Mouse (Mus musculus): ENCODE data around the gene Plbd2. TPM values are rescaled to one million over a fixed set of nuclear protein-coding genes. Genes with fewer than 3 reads are reported as not detected.
A peak's percentile ranks its signal among the peaks of the same experiment; 100 is the strongest.

The Plbd2 gene
- polyA plus RNA-seq, 1 experiment from 2014 or later: 42.1 TPM

- H3K27ac ChIP-seq (ENCODE audit: low read depth): no peak overlapping the region
- no peaks in the 10 kb centered on the region for H3K9me3 ChIP-seq (ENCODE audit: control insufficient read depth, low read length)
- no peak for DNase-seq (ENCODE audit: low spot score)
- H3K4me1 ChIP-seq (replicated peaks; ENCODE audit: control insufficient read depth, insufficient read depth, low read length): no peaks in the 10 kb centered on the region
- no peaks in the 10 kb centered on the region for H3K36me3 ChIP-seq (ENCODE audit: control insufficient read depth, insufficient read depth, low read length)
- H3K4me3 ChIP-seq (ENCODE audit: low read depth, low read length): no peak overlapping the region
- H3K9ac ChIP-seq (ENCODE audit: low read length): no peak overlapping the region
- 93% methylated on average over 5 of the region's 5 CpGs for WGBS
- ATAC-seq (replicated peaks; ENCODE audit: low FRiP score, low TSS enrichment, low read depth): no peak
- no peaks in the 10 kb centered on the region for H3K27me3 ChIP-seq (replicated peaks; ENCODE audit: control insufficient read depth, insufficient read depth, low read length)
- no peak overlapping the region for H3K4me2 ChIP-seq (ENCODE audit: low read length)
Observed at GRCm38 (mm10) chr5:120477993-120478392, 25.4 kb downstream of the Plbd2 start.

- Histone ChIP-seq H3K9ac (ENCODE audit: low read length) (no peak within 1 kb of the TSS), H3K27ac (ENCODE audit: low read depth) (no peak within 1 kb of the TSS), H3K4me2 (ENCODE audit: low read length) (no peak within 1 kb of the TSS), H3K4me3 (ENCODE audit: low read depth, low read length) (no peak within 1 kb of the TSS), H3K36me3 (ENCODE audit: control insufficient read depth, insufficient read depth, low read length) (no peaks in the 10 kb centered on the region), H3K27me3 (replicated peaks; ENCODE audit: control insufficient read depth, insufficient read depth, low read length) (no peaks in the 10 kb centered on the region), H3K4me1 (replicated peaks; ENCODE audit: control insufficient read depth, insufficient read depth, low read length) (no peaks in the 10 kb centered on the region), H3K9me3 (ENCODE audit: control insufficient read depth, low read length) (no peaks in the 10 kb centered on the region)
- 16% methylated on average over 13 of the region's 13 CpGs for WGBS
- no peak for ATAC-seq (replicated peaks; ENCODE audit: low FRiP score, low TSS enrichment, low read depth)
- no peak for DNase-seq (ENCODE audit: low spot score)
Observed at GRCm38 (mm10) chr5:120476296-120476695, 27.1 kb downstream of the Plbd2 start, which contains the start of gene Sds. TSS of gene Sds (plus strand) at chr5:120476526.

DNA sequence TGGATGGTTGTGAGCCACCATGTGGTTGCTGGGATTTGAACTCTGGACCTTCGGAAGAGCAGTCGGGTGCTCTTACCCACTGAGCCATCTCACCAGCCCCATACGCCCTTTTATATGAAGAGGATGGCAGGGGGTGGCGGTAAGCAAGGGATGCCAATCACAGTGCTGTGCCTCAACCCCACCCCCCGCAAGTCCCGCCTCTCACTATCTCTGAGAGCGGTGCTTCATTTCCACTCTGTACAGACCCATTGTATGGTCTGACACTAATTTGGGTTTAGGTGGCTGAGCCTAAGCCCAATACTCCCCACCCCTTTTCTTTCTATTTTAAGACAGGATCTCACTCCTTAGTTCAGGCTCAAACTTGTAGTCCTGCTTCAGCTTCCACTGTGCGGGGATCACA is 27.6 kb downstream of the Plbd2 start:
- WGBS: 55% methylated on average over 8 of the region's 8 CpGs

DNA sequence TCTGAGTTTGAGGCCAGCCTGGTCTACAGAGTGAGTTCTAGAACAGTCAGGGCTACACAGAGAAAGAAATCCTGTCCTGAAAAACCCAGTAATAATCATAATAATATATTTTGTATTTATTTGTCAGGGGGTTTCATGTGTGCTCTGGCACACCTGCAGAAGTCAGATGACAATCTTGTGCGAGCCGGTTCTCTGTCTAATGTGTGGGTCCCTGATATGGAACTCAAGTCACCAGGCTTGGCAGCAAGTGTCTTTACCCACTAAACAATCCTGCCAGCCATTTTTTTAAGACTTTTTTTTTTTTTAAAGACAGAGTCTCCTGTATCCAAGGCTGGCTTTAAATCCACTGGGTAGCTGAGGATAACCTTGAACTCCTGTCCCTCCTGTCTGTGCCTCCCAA is 30.1 kb downstream of the Plbd2 start:
- ATAC-seq (replicated peaks; ENCODE audit: low FRiP score, low TSS enrichment, low read depth): no peak
- 98% methylated on average over 2 of the region's 2 CpGs for WGBS
- H3K27ac ChIP-seq (ENCODE audit: low read depth): no peak overlapping the region
- H3K9me3 ChIP-seq (ENCODE audit: control insufficient read depth, low read length): no peaks in the 10 kb centered on the region
- H3K27me3 ChIP-seq (replicated peaks; ENCODE audit: control insufficient read depth, insufficient read depth, low read length): no peaks in the 10 kb centered on the region
- H3K4me3 ChIP-seq (ENCODE audit: low read depth, low read length): no peak overlapping the region
- no peak overlapping the region for H3K9ac ChIP-seq (ENCODE audit: low read length)
- no peaks in the 10 kb centered on the region for H3K36me3 ChIP-seq (ENCODE audit: control insufficient read depth, insufficient read depth, low read length)
- DNase-seq (ENCODE audit: low spot score): no peak
- no peak overlapping the region for H3K4me2 ChIP-seq (ENCODE audit: low read length)
- H3K4me1 ChIP-seq (replicated peaks; ENCODE audit: control insufficient read depth, insufficient read depth, low read length): no peaks in the 10 kb centered on the region

More for the DNA sequence above, 27.6 kb downstream of the Plbd2 start:
- no peak for DNase-seq (ENCODE audit: low spot score)
- Histone ChIP-seq H3K27me3 (replicated peaks; ENCODE audit: control insufficient read depth, insufficient read depth, low read length) (no peaks in the 10 kb centered on the region), H3K9me3 (ENCODE audit: control insufficient read depth, low read length) (no peaks in the 10 kb centered on the region), H3K36me3 (ENCODE audit: control insufficient read depth, insufficient read depth, low read length) (no peaks in the 10 kb centered on the region), H3K4me2 (ENCODE audit: low read length) (no peak overlapping the region), H3K4me3 (ENCODE audit: low read depth, low read length) (no peak overlapping the region), H3K27ac (ENCODE audit: low read depth) (no peak overlapping the region), H3K4me1 (replicated peaks; ENCODE audit: control insufficient read depth, insufficient read depth, low read length) (no peaks in the 10 kb centered on the region), H3K9ac (ENCODE audit: low read length) (no peak overlapping the region)
- no peak for ATAC-seq (replicated peaks; ENCODE audit: low FRiP score, low TSS enrichment, low read depth)

- Histone ChIP-seq H3K4me1 (replicated peaks; ENCODE audit: control insufficient read depth, insufficient read depth, low read length) (no peaks in the 10 kb centered on the region), H3K27ac (ENCODE audit: low read depth) (no peak within 1 kb of the TSS), H3K9ac (ENCODE audit: low read length) (no peak within 1 kb of the TSS), H3K27me3 (replicated peaks; ENCODE audit: control insufficient read depth, insufficient read depth, low read length) (no peaks in the 10 kb centered on the region), H3K4me3 (ENCODE audit: low read depth, low read length) (no peak within 1 kb of the TSS), H3K4me2 (ENCODE audit: low read length) (no peak within 1 kb of the TSS), H3K9me3 (ENCODE audit: control insufficient read depth, low read length) (no peaks in the 10 kb centered on the region), H3K36me3 (ENCODE audit: control insufficient read depth, insufficient read depth, low read length) (no peaks in the 10 kb centered on the region)
- no peak for DNase-seq (ENCODE audit: low spot score)
- WGBS: 66% methylated on average over 8 of the region's 8 CpGs
- ATAC-seq (replicated peaks; ENCODE audit: low FRiP score, low TSS enrichment, low read depth): no peak
Observed at GRCm38 (mm10) chr5:120472770-120473169, 30.7 kb downstream of the Plbd2 start, which contains the start of gene Sdsl. TSS of gene Sdsl (minus strand) at chr5:120472810.

GRCm38 (mm10) chr5:120471538-120471937 is 31.9 kb downstream of the Plbd2 start:
- DNase-seq (ENCODE audit: low spot score): no peak
- ATAC-seq (replicated peaks; ENCODE audit: low FRiP score, low TSS enrichment, low read depth): peak; percentile 28
- Histone ChIP-seq H3K4me2 (ENCODE audit: low read length) (no peak overlapping the region), H3K9ac (ENCODE audit: low read length) (no peak overlapping the region), H3K4me3 (ENCODE audit: low read depth, low read length) (no peak overlapping the region), H3K9me3 (ENCODE audit: control insufficient read depth, low read length) (no peaks in the 10 kb centered on the region), H3K27me3 (replicated peaks; ENCODE audit: control insufficient read depth, insufficient read depth, low read length) (no peaks in the 10 kb centered on the region), H3K27ac (ENCODE audit: low read depth) (no peak overlapping the region), H3K4me1 (replicated peaks; ENCODE audit: control insufficient read depth, insufficient read depth, low read length) (no peaks in the 10 kb centered on the region), H3K36me3 (ENCODE audit: control insufficient read depth, insufficient read depth, low read length) (no peaks in the 10 kb centered on the region)
- WGBS: 40% methylated on average over 4 of the region's 4 CpGs

GRCm38 (mm10) chr5:120468830-120469229 is 34.6 kb downstream of the Plbd2 start:
- Histone ChIP-seq H3K4me2 (ENCODE audit: low read length) (no peak overlapping the region), H3K36me3 (ENCODE audit: control insufficient read depth, insufficient read depth, low read length) (no peaks in the 10 kb centered on the region), H3K9me3 (ENCODE audit: control insufficient read depth, low read length) (no peaks in the 10 kb centered on the region), H3K4me1 (replicated peaks; ENCODE audit: control insufficient read depth, insufficient read depth, low read length) (no peaks in the 10 kb centered on the region), H3K9ac (ENCODE audit: low read length) (no peak overlapping the region), H3K27me3 (replicated peaks; ENCODE audit: control insufficient read depth, insufficient read depth, low read length) (no peaks in the 10 kb centered on the region), H3K27ac (ENCODE audit: low read depth) (no peak overlapping the region), H3K4me3 (ENCODE audit: low read depth, low read length) (no peak overlapping the region)
- WGBS: 68% methylated on average over 6 of the region's 6 CpGs
- ATAC-seq (replicated peaks; ENCODE audit: low FRiP score, low TSS enrichment, low read depth) (no peak), DNase-seq (ENCODE audit: low spot score) (no peak)

GRCm38 (mm10) chr5:120468336-120468735 is 35.1 kb downstream of the Plbd2 start:
- no peaks in the 10 kb centered on the region for H3K27me3 ChIP-seq (replicated peaks; ENCODE audit: control insufficient read depth, insufficient read depth, low read length)
- 66% methylated on average over 5 of the region's 5 CpGs for WGBS
- no peak for ATAC-seq (replicated peaks; ENCODE audit: low FRiP score, low TSS enrichment, low read depth)

GRCm38 (mm10) chr5:120467026-120467425 is 36.4 kb downstream of the Plbd2 start:
- Histone ChIP-seq H3K36me3 (ENCODE audit: control insufficient read depth, insufficient read depth, low read length) (no peaks in the 10 kb centered on the region), H3K4me2 (ENCODE audit: low read length) (peak overlapping the region; percentile 36), H3K9me3 (ENCODE audit: control insufficient read depth, low read length) (no peaks in the 10 kb centered on the region), H3K27ac (ENCODE audit: low read depth) (no peak overlapping the region), H3K4me3 (ENCODE audit: low read depth, low read length) (0 out of 2 replicates have a peak overlapping the region, but pooled peaks have one; percentile 10), H3K27me3 (replicated peaks; ENCODE audit: control insufficient read depth, insufficient read depth, low read length) (no peaks in the 10 kb centered on the region), H3K4me1 (replicated peaks; ENCODE audit: control insufficient read depth, insufficient read depth, low read length) (no peaks in the 10 kb centered on the region), H3K9ac (ENCODE audit: low read length) (no peak overlapping the region)
- peak; percentile 58 for DNase-seq (ENCODE audit: low spot score)
- 7% methylated on average over 4 of the region's 4 CpGs for WGBS
- ATAC-seq (replicated peaks; ENCODE audit: low FRiP score, low TSS enrichment, low read depth): no peak

More at GRCm38 (mm10) chr5:120468336-120468735, 35.1 kb downstream of the Plbd2 start:
- H3K36me3 ChIP-seq (ENCODE audit: control insufficient read depth, insufficient read depth, low read length): no peaks in the 10 kb centered on the region
- no peaks in the 10 kb centered on the region for H3K9me3 ChIP-seq (ENCODE audit: control insufficient read depth, low read length)
- H3K4me3 ChIP-seq (ENCODE audit: low read depth, low read length): no peak overlapping the region
- no peak overlapping the region for H3K9ac ChIP-seq (ENCODE audit: low read length)
- no peaks in the 10 kb centered on the region for H3K4me1 ChIP-seq (replicated peaks; ENCODE audit: control insufficient read depth, insufficient read depth, low read length)
- no peak overlapping the region for H3K27ac ChIP-seq (ENCODE audit: low read depth)
- DNase-seq (ENCODE audit: low spot score): no peak
- no peak overlapping the region for H3K4me2 ChIP-seq (ENCODE audit: low read length)

All from intestine, embryonic 14.5 days (tissue).